Mouse (Mus musculus) erythroblast, embryonic 14.5 days (primary cell): ENCODE data around the gene Lztr1.

Experiments
- GATA1 ChIP-seq: IDR thresholded peaks from 2 replicates; pipeline ENCODE4 v1.6.1; 2012; ENCODE audit warnings: low read length, inconsistent platforms, mixed read lengths
- TAL1 ChIP-seq: IDR thresholded peaks from 3 replicates; pipeline ENCODE4 v1.6.1; 2012; ENCODE audit warnings: low read length, inconsistent platforms, mixed read lengths

- TF ChIP-seq TAL1 (no peak), GATA1 (no peak)
Observed at GRCm38 (mm10) chr16:17463184-17463583, 45.3 kb upstream of the Lztr1 start.
